Mouse (Mus musculus) right cerebral cortex, postnatal 25 days (tissue): ENCODE measurements at regions not wholly inside any gene's neighbourhood (a gene's known extent, or its start where the extent isn't known, plus 50 kb on each side); places are given as distances from the start of the nearest gene placed in this dataset.
A peak's percentile ranks its signal among the peaks of the same experiment; 100 is the strongest.
"Not testable (repeated sequence)": the region's sequence is repeated elsewhere in the genome, so short reads cannot be mapped to it uniquely, and the experiment has no call there.

Experiments
- DNase-seq: peaks from one replicate; pipeline ENCODE4 v3.0.0; 2022

DNA sequence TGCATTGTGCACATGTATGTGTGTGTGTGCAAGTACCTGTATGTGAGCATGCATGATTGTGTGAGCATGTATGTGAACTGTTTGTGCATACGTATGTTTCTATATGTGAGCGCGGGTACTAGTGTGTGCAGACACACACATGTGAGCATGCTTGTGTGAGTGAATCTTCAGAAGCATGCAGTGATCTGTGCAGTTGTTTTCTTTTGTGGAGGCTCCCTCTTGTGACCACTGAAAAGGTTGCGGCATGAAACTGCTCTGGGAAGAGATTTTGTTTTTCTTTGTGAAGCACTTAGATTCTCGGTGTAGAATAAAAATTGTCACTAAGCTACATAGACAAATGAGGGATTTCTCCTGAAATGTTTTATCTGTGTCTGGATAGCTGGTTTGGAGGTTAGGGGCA lies 189.2 kb upstream of the Rapgef5 start:
- not testable (repeated sequence) for DNase-seq

GRCm38 (mm10) chr12:117330418-117330817 lies 185.9 kb upstream of the Rapgef5 start:
- no peak for DNase-seq

- no peak for DNase-seq
Measured at GRCm38 (mm10) chr12:117336856-117337255, 179.4 kb upstream of the Rapgef5 start.

- no peak for DNase-seq
Measured at GRCm38 (mm10) chr12:117342321-117342720, 174.0 kb upstream of the Rapgef5 start.

GRCm38 (mm10) chr12:117343121-117343520 lies 173.2 kb upstream of the Rapgef5 start:
- DNase-seq = no peak

- not testable (repeated sequence) for DNase-seq
Measured at GRCm38 (mm10) chr12:117343605-117344004, 172.7 kb upstream of the Rapgef5 start.

GRCm38 (mm10) chr12:117344266-117345087 lies 171.8 kb upstream of the Rapgef5 start:
- peak; percentile 60 for DNase-seq

GRCm38 (mm10) chr12:117345088-117345977 lies 170.9 kb upstream of the Rapgef5 start:
- peak; percentile 81 for DNase-seq

GRCm38 (mm10) chr12:117346091-117346490 lies 170.2 kb upstream of the Rapgef5 start:
- no peak for DNase-seq

DNA sequence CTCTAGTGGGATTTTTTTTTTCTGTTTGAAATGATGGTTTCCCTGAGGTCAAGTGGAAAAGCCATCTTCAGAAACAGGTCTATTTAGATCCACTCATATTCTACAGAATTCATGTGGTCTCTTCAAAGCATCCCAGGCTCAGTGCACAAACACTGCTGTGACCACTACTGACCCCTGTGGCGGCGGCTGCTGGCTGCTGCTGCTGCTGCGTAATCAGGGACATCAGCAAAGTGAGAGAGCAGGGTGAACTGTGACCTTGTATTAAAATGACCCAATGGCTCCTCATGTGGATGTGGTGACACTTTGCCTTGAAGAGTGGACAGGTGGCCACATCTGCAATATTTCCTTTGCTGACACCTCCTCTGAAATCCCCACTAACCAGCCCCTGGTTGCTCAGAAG lies 169.1 kb upstream of the Rapgef5 start:
- DNase-seq = no peak

GRCm38 (mm10) chr12:117348516-117348915 lies 167.8 kb upstream of the Rapgef5 start:
- no peak for DNase-seq

- DNase-seq = no peak
Measured at GRCm38 (mm10) chr12:117351900-117352299, 164.4 kb upstream of the Rapgef5 start.

DNA sequence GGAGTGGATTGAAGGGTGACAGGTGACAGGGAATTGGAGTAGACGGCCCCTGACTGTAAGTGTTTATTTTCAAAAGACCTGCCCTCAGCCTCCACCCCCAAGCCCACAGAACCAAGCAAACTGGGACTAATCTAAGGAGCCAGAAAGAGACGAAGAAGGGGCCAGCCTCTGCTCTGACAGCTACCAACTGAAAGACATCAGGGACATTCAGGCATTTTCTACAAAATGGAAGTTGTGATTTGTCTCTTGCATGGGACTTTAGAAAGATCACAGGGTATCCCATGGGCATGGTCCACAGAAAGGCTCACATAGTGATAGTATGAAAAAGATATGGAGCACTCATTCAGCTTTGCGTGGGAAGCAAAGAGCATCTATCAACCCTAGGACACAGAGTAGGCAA lies 163.8 kb upstream of the Rapgef5 start:
- no peak for DNase-seq

DNA sequence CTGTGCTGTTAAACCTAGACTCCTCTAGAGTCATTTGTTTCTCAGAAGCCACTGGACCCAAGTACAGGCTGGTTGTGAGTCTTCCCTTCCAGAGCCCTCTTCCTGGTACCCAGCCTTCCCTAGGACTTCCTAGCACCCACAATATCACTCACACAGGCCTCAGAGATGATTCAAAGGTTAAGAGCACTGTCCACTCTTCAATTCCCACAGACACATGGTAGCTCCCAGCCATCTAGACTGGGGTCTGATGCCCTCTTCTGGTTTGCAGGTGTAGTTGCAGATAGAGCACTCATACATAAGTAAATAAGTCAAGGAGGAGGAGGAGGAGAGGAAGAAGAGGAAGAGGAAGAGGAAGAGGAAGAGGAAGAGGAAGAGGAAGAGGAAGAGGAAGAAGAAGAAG lies 163.3 kb upstream of the Rapgef5 start:
- no peak for DNase-seq

DNA sequence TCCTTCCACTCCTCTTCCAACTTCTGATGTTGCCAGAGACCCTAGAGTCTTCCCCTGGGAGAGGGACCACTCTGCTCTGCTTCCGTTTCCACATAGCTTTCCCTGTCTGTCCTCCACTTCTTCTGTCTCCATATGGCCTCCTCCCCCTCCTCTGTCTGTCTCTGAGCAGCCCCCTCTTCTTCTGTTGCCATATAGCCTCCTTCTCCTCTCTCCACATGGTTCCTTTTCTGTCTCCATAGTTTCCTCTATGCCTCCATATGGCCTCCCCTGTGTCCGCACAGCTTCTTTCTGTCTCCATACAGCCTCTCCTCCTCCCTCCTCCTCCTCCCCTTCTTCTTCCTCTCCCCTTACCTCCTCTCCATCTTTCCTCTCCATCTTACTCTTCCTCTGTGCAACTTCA lies 158.5 kb upstream of the Rapgef5 start:
- peak; percentile 24 for DNase-seq

DNA sequence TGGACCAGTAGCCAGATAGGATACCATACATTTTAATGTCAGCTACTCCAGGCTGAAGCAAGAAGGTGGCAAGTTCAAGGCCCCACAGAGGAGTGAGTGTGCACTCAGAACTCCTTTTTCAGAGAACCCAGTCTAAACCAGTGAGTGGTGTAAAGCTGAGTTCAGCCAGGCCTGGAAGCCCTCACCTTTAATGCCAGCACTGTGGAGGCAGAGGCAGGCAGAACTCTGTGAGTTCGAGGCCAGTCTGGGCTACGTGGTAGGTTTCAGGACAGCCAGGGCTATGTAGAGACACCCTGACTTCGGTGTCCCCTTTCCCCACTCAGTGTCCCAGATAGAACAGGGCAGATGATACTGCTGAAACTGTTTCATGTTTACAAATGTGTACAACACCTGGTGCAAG lies 157.4 kb upstream of the Rapgef5 start:
- no peak for DNase-seq

- peak; percentile 2 for DNase-seq
Measured at GRCm38 (mm10) chr12:117360215-117360614, 156.1 kb upstream of the Rapgef5 start.

DNA sequence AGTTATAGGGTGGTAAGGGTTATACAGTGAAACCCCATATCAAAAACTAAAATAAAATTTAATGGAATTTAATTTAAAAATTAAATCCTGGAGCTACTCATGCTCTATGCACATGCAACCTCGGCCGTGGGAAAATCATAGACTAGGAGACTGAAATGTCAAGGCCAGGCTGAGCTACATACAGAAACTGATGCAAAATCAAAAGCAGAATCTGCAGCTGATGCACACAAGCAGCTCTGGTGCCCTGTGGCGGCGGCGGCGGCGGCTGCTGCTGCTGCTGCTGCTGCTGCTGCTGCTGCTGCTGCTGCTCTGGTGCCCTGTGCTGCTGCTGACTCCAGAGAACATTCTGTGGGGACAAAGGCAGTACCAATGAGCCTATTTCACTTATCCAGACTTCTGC lies 154.5 kb upstream of the Rapgef5 start:
- DNase-seq = no peak

DNA sequence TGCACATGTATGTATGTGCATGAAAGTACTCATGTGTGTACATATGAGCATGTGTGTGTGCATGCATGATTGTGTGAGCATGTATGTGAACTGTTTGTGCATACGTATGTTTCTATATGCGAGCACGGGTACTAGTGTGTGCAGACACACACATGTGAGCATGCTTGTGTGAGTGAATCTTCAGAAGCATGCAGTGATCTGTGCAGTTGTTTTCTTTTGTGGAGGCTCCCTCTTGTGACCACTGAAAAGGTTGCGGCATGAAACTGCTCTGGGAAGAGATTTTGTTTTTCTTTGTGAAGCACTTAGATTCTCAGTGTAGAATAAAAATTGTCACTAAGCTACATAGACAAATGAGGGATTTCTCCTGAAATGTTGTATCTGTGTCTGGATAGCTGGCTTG lies 152.8 kb upstream of the Rapgef5 start:
- not testable (repeated sequence) for DNase-seq

DNA sequence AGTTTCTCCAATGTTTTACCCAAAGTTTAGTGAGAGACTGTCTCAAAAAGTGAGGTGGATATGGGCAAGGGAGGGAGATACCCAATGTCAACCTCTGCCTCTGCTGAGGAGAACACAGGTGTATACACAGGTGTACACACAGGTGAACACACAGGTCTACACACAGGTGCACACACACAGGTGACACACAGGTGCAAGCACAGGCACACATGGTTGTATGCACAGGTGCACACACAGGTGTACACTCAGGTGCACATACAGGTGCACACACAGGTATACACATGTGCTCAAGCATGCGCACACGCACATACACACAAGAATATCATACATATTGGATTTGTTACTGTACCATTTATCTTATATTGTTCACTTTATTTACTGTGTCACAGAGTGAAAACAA lies 151.1 kb upstream of the Rapgef5 start:
- no peak for DNase-seq

DNA sequence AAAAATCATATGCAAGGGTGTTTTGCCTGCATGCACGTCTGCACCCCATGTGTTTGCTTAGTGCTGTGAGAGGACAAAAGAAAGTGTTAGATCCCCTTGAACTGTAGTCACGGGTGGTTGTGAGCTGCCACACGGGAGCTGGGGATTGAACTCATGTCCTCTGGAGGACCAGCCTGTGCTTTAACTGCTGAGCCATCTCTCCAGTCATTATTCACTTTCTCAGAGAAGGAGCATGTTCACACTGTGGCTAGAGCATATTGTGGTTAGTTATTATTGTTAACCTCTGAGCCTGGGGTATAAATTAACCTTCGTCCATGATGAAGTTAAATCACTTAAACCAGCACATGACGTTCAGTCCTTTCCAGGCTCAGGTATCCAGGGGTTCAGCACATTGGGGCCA lies 150.4 kb upstream of the Rapgef5 start:
- DNase-seq = no peak

DNA sequence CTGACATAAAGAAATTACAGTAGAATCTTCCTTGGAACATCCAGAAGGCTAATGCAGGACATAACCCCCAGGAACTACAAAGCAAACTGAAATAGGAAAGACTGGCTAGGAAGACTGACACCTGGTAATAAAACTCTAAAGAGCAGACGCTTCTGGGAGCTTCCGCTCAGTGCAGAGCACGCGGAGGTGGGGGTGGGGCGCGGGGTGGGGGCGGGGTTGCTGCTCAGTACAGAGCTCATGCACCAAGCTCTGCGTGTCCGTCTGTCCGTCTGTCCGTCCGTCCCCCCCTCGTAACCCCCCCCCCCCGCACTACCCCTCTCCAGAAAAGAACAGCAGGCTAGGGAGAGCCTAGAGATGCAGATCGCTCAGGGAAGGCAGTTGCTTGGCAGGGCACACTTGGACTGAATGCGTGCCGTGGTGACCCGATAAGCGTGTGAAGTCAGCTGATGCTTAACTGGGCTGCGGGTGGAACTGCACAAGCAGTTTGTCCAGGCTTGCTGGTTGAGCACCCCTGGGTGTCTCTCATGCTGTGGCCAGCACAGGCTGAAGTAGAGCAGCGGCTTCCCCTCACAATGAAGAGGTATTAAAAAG lies 137.9 kb upstream of the Rapgef5 start:
- no peak for DNase-seq

- DNase-seq = no peak
Measured at GRCm38 (mm10) chr12:117379103-117379850, 137.0 kb upstream of the Rapgef5 start.
